Mouse (Mus musculus) adrenal gland, adult 2 months (tissue): ENCODE data around the gene Gpr143. TPM values are rescaled to one million over a fixed set of nuclear protein-coding genes. Genes with fewer than 3 reads are reported as not detected.
"Not testable (repeated sequence)": the region's sequence is repeated elsewhere in the genome, so short reads cannot be mapped to it uniquely, and the experiment has no call there.

Experiments used
- DNase-seq: peaks from one replicate; pipeline ENCODE4 v3.0.0; 2021
- long read RNA-seq: library from polyadenylated mRNA; stranded (forward); transcript quantifications from one replicate; pipeline ENCODE4 v2.0.0, GENCODE M21; 2021
- polyA plus RNA-seq: library from polyadenylated mRNA; depleted of rRNA; stranded (reverse); fragments of >200 nt; gene quantifications from 2 replicates; pipeline ENCODE4 v1.2.3, GENCODE M21; 2012; rRNA removed
- total RNA-seq, 2 experiments: library from RNA; stranded (reverse); gene quantifications; 2 replicates each; pipeline ENCODE4 v1.2.3; 2021

Gene Gpr143
- under 1 TPM in 1 of 2 experiments, not detected in 1; 0.24 TPM for total RNA-seq
- 0.12 TPM in 1 of 2 replicates, not detected in the other for polyA plus RNA-seq
- long read RNA-seq: 0 reads

GRCm38 (mm10) chrX:152781720-152782403 lies at the start of gene Gpr143:
TSS of gene Gpr143 (plus strand) at chrX:152781921.
- peak; percentile 32 for DNase-seq

DNA sequence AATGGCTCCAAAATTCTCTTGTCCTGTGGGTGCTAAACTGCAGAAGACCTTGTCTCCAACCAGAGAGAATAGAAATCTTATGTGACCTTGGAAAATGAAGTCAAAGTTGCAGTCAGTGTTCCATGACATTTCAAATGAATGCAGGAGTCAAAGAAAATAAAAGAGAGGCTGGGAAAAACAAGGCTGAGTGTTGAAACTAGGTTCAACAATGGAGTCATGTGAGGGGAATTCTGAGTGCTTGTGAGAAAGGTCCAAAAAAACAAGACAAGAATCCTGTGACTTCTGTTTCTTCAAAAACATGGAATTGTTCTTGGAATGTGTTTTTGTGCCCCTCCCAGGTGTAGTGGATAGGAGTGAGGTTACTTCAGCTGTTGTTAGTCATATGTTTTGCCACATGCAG lies 46.4 kb upstream of the Gpr143 start:
- DNase-seq: peak; percentile 9

- DNase-seq: no peak
Observed at GRCm38 (mm10) chrX:152738191-152738590, 43.5 kb upstream of the Gpr143 start.

GRCm38 (mm10) chrX:152738759-152739368 lies 42.9 kb upstream of the Gpr143 start:
- DNase-seq: no peak

DNA sequence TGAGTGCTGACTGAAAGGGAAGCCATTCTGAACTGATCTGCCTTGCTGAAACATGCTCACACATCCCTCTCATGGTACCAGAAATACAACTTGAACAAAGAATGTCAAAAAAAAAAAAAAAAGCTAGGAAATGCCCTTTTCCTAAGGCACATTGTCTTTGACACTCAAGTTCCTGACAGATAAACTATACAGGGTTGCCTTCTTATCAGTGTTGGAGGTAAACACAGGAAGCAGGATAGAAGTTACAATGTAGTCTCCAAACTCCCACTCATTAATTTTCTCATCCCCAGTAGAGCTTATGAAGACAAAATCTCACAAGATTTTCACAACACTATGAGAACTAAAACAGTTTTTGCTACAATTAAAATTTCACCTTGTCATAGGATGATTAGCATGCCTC lies 38.1 kb upstream of the Gpr143 start:
- no peak for DNase-seq

DNA sequence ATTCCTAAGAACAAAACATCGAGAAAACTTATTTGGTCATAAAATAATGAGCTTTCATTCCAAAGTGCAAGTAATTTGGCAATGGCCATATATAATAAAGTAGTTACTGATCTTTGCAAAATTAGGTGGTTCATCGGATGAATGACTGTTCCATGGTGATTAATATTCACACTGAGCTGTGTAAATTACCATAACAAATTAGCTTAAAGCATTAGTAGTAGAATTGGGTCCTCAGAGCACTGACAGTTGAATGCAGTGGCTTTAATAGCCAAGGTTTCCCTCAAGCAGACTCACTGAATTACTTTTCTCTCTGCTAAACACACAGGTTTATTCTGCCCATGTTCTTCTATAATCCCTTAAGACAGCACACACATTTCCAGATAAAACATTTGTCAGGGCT lies 35.8 kb upstream of the Gpr143 start:
- DNase-seq: no peak

- no peak for DNase-seq
Observed at GRCm38 (mm10) chrX:152755819-152756218, 25.9 kb upstream of the Gpr143 start.

- no peak for DNase-seq
Observed at GRCm38 (mm10) chrX:152756293-152756692, 25.4 kb upstream of the Gpr143 start.

DNA sequence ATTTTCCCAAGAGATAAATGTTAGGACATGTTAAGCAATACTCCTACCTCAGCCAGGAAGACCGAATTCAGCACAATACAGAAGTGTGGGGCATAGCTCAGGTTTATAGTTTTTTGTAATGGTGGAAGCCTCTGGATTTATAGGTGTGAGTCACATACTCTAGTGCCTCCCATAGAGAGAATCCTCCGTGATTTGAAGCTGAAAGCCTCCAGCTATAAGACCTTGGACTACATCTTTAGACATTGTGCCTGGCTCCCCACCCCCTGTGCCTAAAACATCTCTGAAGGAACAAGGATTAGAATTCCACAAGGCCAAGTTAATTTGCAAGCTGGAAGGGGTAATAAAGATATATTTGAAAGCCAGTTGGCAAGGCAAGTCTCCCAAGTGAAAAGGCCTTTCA lies 19.3 kb upstream of the Gpr143 start:
- DNase-seq: peak; percentile 11

DNA sequence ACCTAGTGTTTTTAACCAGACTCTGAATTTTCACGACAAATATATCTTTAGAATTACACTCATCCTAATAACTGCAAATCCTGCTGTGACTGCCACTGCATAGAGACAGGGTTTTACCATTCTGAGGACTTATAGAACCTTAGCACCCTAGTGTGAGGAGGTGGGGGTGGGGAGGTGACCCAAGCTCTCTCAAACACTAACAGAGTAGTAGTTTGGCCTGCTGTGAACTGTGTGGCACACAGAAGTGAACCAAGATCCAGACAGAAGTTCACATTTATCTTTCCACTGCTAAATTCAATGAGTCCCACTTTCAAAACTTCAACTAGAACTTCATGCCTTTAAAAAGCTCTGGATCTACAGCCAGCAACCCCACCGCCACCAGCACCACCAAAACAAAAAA lies 18.9 kb upstream of the Gpr143 start:
- no peak for DNase-seq

GRCm38 (mm10) chrX:152764171-152764570 lies 17.6 kb upstream of the Gpr143 start:
- no peak for DNase-seq

GRCm38 (mm10) chrX:152768891-152769599 lies 12.7 kb upstream of the Gpr143 start, which contains the start of gene Shroom2:
TSS of gene Shroom2 (minus strand) at chrX:152769465.
- peak; percentile 50 for DNase-seq

DNA sequence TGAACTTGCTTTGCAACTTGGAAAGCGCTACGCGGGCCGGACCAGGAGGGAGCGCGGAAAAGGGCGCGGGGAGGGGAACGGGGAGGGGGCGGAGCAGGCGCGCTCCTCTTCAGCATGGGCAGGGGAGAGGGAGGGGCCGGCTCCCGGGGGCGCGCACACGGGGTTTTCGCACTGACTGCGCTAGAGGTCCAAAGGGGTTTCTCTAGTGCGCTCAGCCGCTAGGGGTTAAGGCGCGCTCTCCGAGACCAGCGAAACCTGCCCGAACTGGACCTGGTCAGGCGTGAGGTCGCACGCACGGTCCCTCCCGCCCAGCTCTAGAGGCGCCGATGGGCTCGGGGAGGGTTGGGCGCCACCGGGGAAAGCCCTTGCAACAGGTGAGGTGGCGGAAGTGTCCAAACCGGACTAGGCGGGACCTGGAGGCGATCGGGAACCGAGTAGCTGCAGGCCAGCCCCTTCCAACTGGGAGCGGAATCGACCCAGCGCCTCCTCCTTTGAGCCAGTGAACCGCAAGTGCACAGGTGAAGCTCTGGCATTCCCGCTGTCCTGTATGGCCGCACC lies 12.0 kb upstream of the Gpr143 start:
- DNase-seq: peak; percentile 85

GRCm38 (mm10) chrX:152788129-152788528 lies 6.4 kb downstream of the Gpr143 start:
- DNase-seq: no peak

GRCm38 (mm10) chrX:152788611-152789010 lies 6.9 kb downstream of the Gpr143 start:
- DNase-seq: no peak

- no peak for DNase-seq
Observed at GRCm38 (mm10) chrX:152805317-152805716, 23.6 kb downstream of the Gpr143 start.

DNA sequence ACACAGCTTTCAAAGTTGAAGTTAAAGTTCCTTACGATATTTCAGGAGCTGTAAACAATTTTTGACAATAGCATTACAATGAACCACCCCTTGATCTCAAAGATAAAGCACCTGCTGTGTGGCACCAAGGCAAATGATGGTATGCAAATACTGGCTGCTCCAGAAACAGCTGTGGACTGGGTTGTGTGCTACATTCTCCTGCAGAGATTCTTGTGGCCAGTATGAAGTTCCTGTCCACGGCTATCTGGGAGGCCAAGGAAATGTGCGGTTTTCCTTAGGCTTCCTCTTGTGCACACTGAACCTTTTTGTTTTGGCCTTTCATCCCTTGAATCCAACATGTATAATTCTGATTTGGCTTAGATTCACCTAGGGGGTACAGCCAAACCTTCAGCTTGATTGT lies 31.6 kb downstream of the Gpr143 start:
- no peak for DNase-seq

GRCm38 (mm10) chrX:152818996-152819395 lies 37.3 kb downstream of the Gpr143 start:
- peak; percentile 4 for DNase-seq

- not testable (repeated sequence) for DNase-seq
Observed at GRCm38 (mm10) chrX:152831003-152831550, 49.4 kb downstream of the Gpr143 start.

DNA sequence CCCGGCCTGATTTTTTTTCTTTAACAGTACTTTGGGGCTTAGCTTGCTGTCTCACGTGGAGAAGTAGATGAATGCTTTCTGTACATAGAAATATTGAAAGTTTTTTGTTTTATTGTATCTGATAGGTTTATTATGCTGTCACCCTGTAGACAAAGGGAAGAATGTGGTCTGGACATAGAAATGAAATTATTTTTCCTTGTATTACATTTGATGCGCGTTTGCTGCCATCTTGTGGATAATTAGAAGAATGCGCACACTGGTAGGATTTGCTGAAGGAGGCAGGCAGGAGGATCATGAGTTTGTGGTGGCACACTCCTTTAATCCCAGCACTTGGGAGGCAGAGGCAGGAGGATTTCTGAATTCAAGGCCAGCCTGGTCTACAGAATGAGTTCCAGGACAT lies 53.2 kb downstream of the Gpr143 start:
- peak; percentile 2 for DNase-seq

DNA sequence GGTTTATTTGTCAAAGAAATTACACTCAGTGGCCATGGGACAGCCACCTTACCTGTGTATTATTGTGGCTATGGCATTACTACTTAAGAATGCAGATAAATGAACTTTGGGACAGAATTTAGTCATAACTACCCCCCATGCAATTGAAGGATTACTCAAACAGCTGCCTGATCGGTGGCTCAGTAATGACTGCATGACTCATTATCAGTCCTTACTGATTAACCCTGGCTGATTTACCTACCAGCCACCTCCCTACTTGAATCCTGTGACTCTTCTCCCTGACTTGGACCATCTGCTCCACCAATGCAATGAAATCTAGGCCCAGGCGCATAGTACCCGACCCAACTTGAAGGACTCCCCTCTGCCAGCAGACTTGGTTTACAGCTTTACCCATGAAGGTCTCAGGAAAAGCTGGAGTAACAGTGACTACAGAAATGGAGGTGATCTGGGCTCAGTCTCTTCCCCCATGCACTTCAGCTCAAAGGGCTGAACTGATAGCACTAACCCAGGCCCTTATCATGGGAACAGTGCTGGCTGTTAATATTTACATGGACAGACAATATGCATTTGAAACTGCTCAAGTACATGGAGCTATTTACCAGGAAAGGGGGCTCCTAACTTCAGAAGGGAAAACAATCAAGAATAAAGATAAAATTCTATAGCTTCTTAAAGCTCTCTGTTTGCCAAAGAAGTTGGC lies 73.5 kb downstream of the Gpr143 start:
- DNase-seq: no peak
